Mouse (Mus musculus): ENCODE measurements around the gene Kif28. TPM values are rescaled to one million over a fixed set of nuclear protein-coding genes. Genes with fewer than 3 reads are reported as not detected.

The Kif28 gene
- polyA plus RNA-seq (2017; shearing (Covaris generic)), result not detected

GRCm38 (mm10) chr1:179745171-179745570 lies at the start of gene Kif28:
TSS of gene Kif28 (minus strand) at chr1:179745271.

GRCm38 (mm10) chr1:179668013-179668805 lies 76.9 kb downstream of the Kif28 start, which contains the start of gene Sccpdh:
TSS of gene Sccpdh (plus strand) at chr1:179668210.

Other genes starting within 250 kb of the Kif28 start
- 31.1 TPM for gene Smyd3, start 227.2 kb downstream of the Kif28 start, polyA plus RNA-seq (2017; shearing (Covaris generic))
- 23.5 TPM for gene Tfb2m, start 199.0 kb downstream of the Kif28 start, polyA plus RNA-seq (2017; shearing (Covaris generic))
- 46.8 TPM for gene Cnst, start 198.9 kb downstream of the Kif28 start, polyA plus RNA-seq (2017; shearing (Covaris generic))
- gene Sccpdh, start 77.1 kb downstream of the Kif28 start, polyA plus RNA-seq (2017; shearing (Covaris generic)), result 21.1 TPM
- gene Gm10518, start 58.1 kb upstream of the Kif28 start, polyA plus RNA-seq (2017; shearing (Covaris generic)), result 0.27 TPM
- gene Ahctf1, start 58.4 kb upstream of the Kif28 start, polyA plus RNA-seq (2017; shearing (Covaris generic)), result 19.1 TPM
- gene Cdc42bpa, start 215.2 kb upstream of the Kif28 start, polyA plus RNA-seq (2017; shearing (Covaris generic)), result 0.55 TPM

Data from activated CD4-positive, CD25-positive, alpha-beta regulatory T cell, adult 9 weeks (primary cell).